Comparison of ENCODE assay signal across 8 mouse cellular contexts in genomic region chr11:100738066-100738604, GRCm38 (mm10). TPM values are rescaled to one million over a fixed set of nuclear protein-coding genes. Genes with fewer than 3 reads are reported as not detected.
DNase-seq lines count a peak whose midpoint lies in the region; ATAC-seq and TF ChIP-seq lines count a peak whose summit lies in the region.

Rab5c (minus strand) TSS chr11:100738215.

- no peaks in the 10 kb centered on the region; the same call in 1 of the 2 replicates for H3K27me3 ChIP-seq in embryonic facial prominence, embryonic 13.5 days
- H3K27me3 ChIP-seq in kidney, adult 2 months (replicated peaks; ENCODE audit: control insufficient read depth, insufficient read depth, low read length): no peaks in the 10 kb centered on the region
- H3K27me3 ChIP-seq in limb, embryonic 12.5 days: peaks cover 6% of the 10 kb centered on the region
- no peaks in the 10 kb centered on the region for H3K27me3 ChIP-seq in midbrain, embryonic 15.5 days (replicated peaks)
- H3K27me3 ChIP-seq in spleen, adult 2 months (ENCODE audit: control insufficient read depth, insufficient read depth, low read length): no peaks in the 10 kb centered on the region

- peak within 1 kb of the TSS; percentile 99 for H3K4me3 ChIP-seq in embryonic facial prominence, embryonic 13.5 days
- H3K4me3 ChIP-seq in kidney, adult 2 months (ENCODE audit: insufficient read depth, low read depth, low read length): peak within 1 kb of the TSS; percentile 84
- H3K4me3 ChIP-seq in limb, embryonic 12.5 days (replicated peaks): peak within 1 kb of the TSS; percentile 94
- peak within 1 kb of the TSS; percentile 99 for H3K4me3 ChIP-seq in midbrain, embryonic 15.5 days
- H3K4me3 ChIP-seq in spleen, adult 2 months (ENCODE audit: extremely low read depth, insufficient read depth, insufficient read length): peak within 1 kb of the TSS; percentile 75

- peak within 1 kb of the TSS; percentile 95 for H3K9ac ChIP-seq in embryonic facial prominence, embryonic 13.5 days
- H3K9ac ChIP-seq in limb, embryonic 12.5 days (replicated peaks): peak within 1 kb of the TSS; percentile 92
- peak within 1 kb of the TSS; percentile 94 for H3K9ac ChIP-seq in midbrain, embryonic 15.5 days

- H3K4me2 ChIP-seq in embryonic facial prominence, embryonic 13.5 days: peak within 1 kb of the TSS; percentile 82
- peak within 1 kb of the TSS; percentile 92 for H3K4me2 ChIP-seq in limb, embryonic 12.5 days
- H3K4me2 ChIP-seq in midbrain, embryonic 15.5 days: peak within 1 kb of the TSS; percentile 92

- peaks cover 21% of the 10 kb centered on the region for H3K4me1 ChIP-seq in embryonic facial prominence, embryonic 13.5 days
- H3K4me1 ChIP-seq in kidney, adult 2 months (ENCODE audit: control insufficient read depth, insufficient read depth, low read length): peaks cover 14% of the 10 kb centered on the region; the same call in 1 of the 2 replicates
- peaks cover 10% of the 10 kb centered on the region for H3K4me1 ChIP-seq in limb, embryonic 12.5 days (replicated peaks)
- peaks cover 25% of the 10 kb centered on the region for H3K4me1 ChIP-seq in midbrain, embryonic 15.5 days
- H3K4me1 ChIP-seq in spleen, adult 2 months (ENCODE audit: control insufficient read depth, insufficient read depth, insufficient read length): peaks cover 18% of the 10 kb centered on the region; the same call in 1 of the 2 replicates

- TF ChIP-seq POLR2A in kidney, adult 2 months (IDR thresholded peaks at IDR 0.05; ENCODE audit: low read depth, low read length): peak; percentile 53
- TF ChIP-seq POLR2A in spleen, adult 2 months (IDR thresholded peaks at IDR 0.05; ENCODE audit: low read depth, low read length): peak; percentile 39; the same call in 1 of the 2 replicates

- under 1% methylated on average over 39 of the region's 39 CpGs for WGBS in embryonic facial prominence, embryonic 13.5 days
- WGBS in kidney, adult 2 months: under 1% methylated on average over 39 of the region's 39 CpGs
- WGBS in limb, embryonic 12.5 days: under 1% methylated on average over 39 of the region's 39 CpGs
- WGBS in midbrain, embryonic 15.5 days: under 1% methylated on average over 39 of the region's 39 CpGs
- under 1% methylated on average over 39 of the region's 39 CpGs for WGBS in spleen, adult 2 months

- 0 out of 2 replicates have a peak, but pooled peaks have one; percentile 20 for TF ChIP-seq CTCF in kidney, adult 2 months (conservative IDR thresholded peaks at IDR 0.05; ENCODE audit: insufficient read depth, insufficient read length, low read depth, low read length)
- TF ChIP-seq CTCF in spleen, adult 2 months (IDR thresholded peaks at IDR 0.05; ENCODE audit: extremely low read depth, insufficient read depth, insufficient read length, insufficient replicate concordance): no peak

- peak; percentile 99 for ATAC-seq in embryonic facial prominence, embryonic 13.5 days (ENCODE audit: insufficient number of reproducible peaks, insufficient read depth, low FRiP score, low TSS enrichment, low read depth)
- ATAC-seq in limb, embryonic 12.5 days (ENCODE audit: insufficient number of reproducible peaks, insufficient read depth, low FRiP score, low TSS enrichment, low read depth): peak; percentile 98
- peak; percentile 99 for ATAC-seq in midbrain, embryonic 15.5 days (replicated peaks)

- peak; percentile 99 for DNase-seq in 3134 (ENCODE audit: extremely low read depth, insufficient read length, low spot score)
- peak; percentile 99 for DNase-seq in adrenal gland, postnatal 36 days
- peak; percentile 99 to 100 for DNase-seq in heart, adult 18-20 months
- DNase-seq in kidney, adult 2 months: peak; percentile 100
- DNase-seq in spleen, adult 2 months (ENCODE audit: low read depth in 1 of 2, low spot score in 2 of 2): peak; percentile 98 to 99

- no peaks in the 10 kb centered on the region for H3K9me3 ChIP-seq in embryonic facial prominence, embryonic 13.5 days
- no peaks in the 10 kb centered on the region for H3K9me3 ChIP-seq in limb, embryonic 12.5 days
- no peaks in the 10 kb centered on the region for H3K9me3 ChIP-seq in midbrain, embryonic 15.5 days

- H3K36me3 ChIP-seq in embryonic facial prominence, embryonic 13.5 days: no peaks in the 10 kb centered on the region
- no peaks in the 10 kb centered on the region for H3K36me3 ChIP-seq in kidney, adult 2 months (ENCODE audit: control insufficient read depth, insufficient read depth, low read length)
- H3K36me3 ChIP-seq in limb, embryonic 12.5 days: peaks cover 11% of the 10 kb centered on the region
- peaks cover 7% of the 10 kb centered on the region; the same call in 1 of the 2 replicates for H3K36me3 ChIP-seq in midbrain, embryonic 15.5 days (replicated peaks)
- H3K36me3 ChIP-seq in spleen, adult 2 months (ENCODE audit: control insufficient read depth, insufficient read depth, low read length): no peaks in the 10 kb centered on the region

- H3K27ac ChIP-seq in embryonic facial prominence, embryonic 13.5 days: peak within 1 kb of the TSS; percentile 67
- H3K27ac ChIP-seq in kidney, adult 2 months (ENCODE audit: insufficient read depth, low read depth, low read length): peak within 1 kb of the TSS; percentile 81
- H3K27ac ChIP-seq in limb, embryonic 12.5 days: peak within 1 kb of the TSS; percentile 66; the same call in 1 of the 2 replicates
- H3K27ac ChIP-seq in midbrain, embryonic 15.5 days: peak within 1 kb of the TSS; percentile 91
- peak within 1 kb of the TSS; percentile 76 for H3K27ac ChIP-seq in spleen, adult 2 months (ENCODE audit: insufficient read depth, low read length)

RNA-seq across cellular contexts. Expression of gene Rab5c, which starts in this region (rescaled TPM):
- total RNA-seq in adrenal gland, postnatal 36 days (2021): 100 to 1,000 TPM; 172 to 187 TPM
- polyA plus RNA-seq in embryonic facial prominence, embryonic 13.5 days (2015; fragmentation: Nextera tagmentation; extraction: Ambion mirVana): 21.0 and 28.5 TPM in 2 replicates
- total RNA-seq in heart, adult 18-20 months (2021): 10 to 100 TPM; 53.9 to 59.8 TPM
- polyA plus RNA-seq in kidney, adult 2 months (2012; rRNA removed): 445 and 472 TPM in 2 replicates
- 14.3 and 24.3 TPM in 2 replicates for polyA plus RNA-seq in limb, embryonic 12.5 days (2016; fragmentation: Nextera tagmentation; extraction: Ambion mirVana)
- 39.3 and 40.9 TPM in 2 replicates for polyA plus RNA-seq in midbrain, embryonic 15.5 days (2015; fragmentation: Nextera tagmentation; extraction: Ambion mirVana)
- 183 and 200 TPM in 2 replicates for polyA plus RNA-seq in spleen, adult 2 months (2012; rRNA removed)

Comparison
In these comparisons a context has a peak if more than half of its experiments do, and no peak if none do; other contexts are left out.
1. Peak in every context shown above with its lines: DNase-seq, ATAC-seq, H3K4me3 ChIP-seq and H3K27ac ChIP-seq.